9 mouse cellular contexts compared by ENCODE assay signal in the genomic region with DNA sequence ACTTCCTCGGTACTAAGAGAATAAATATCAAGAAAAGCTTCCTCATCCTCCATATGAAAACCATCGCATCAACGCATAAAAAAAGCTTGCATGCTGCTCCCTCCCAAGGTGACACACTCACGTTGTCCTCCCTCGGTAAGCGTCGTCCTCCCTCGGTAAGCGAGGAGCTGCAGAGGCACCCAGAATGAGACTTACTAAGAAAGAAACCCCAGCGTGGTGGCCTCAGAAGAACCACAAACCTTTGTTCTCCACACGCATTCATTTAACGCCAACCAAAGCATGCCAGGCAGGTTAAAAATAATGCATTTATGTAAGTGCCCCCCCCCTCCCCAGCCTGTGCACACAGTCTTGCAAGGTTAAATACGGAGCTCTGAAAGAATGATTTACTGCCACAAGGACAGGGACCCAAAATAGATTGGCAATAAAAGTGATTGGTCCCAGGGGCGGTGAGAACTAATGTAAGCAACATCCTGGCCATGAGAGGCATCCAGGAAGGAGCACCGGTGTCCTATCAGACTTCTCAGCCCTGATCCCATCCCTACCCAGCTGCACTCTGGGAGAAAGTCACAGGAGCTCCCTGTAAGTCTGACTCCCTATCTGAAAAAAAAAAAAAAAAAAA. TPM values are rescaled to one million over a fixed set of nuclear protein-coding genes. Genes with fewer than 3 reads are reported as not detected.
DNase-seq lines count a peak whose midpoint lies in the region; ATAC-seq lines count a peak whose summit lies in the region.
"Had no signal": no experiment of that assay in that cellular context is flagged by ENCODE, and none has a peak within 500 bp of the region (broad histone marks: within the 10 kb centered on the region; RNA-seq: fewer than 3 reads in every experiment).

No protein-coding gene starts in this region.

- H3K4me2 ChIP-seq in hindbrain, embryonic 14.5 days (replicated peaks), result peak overlapping the region; percentile 58
- H3K4me2 ChIP-seq in midbrain, embryonic 16.5 days (ENCODE audit: low read length), result peak overlapping the region; percentile 49

- no peak for ATAC-seq in hindbrain, embryonic 14.5 days (ENCODE audit: low FRiP score)
- ATAC-seq in midbrain, embryonic 16.5 days, result no peak

- H3K27ac ChIP-seq in hindbrain, embryonic 14.5 days, result no peak overlapping the region
- no peak overlapping the region for H3K27ac ChIP-seq in midbrain, embryonic 16.5 days (ENCODE audit: low read length)

- peak; percentile 46 for DNase-seq in gastrocnemius, postnatal 25 days
- DNase-seq in gastrocnemius, postnatal 10 days, result no peak
- DNase-seq in embryo, embryonic 10.5 days (ENCODE audit: low spot score), result peak; percentile 47
- DNase-seq in hindbrain, embryonic 14.5 days (ENCODE audit: low spot score), result no peak
- DNase-seq in testis, postnatal 10 days (ENCODE audit: low spot score), result no peak
- DNase-seq in urinary bladder, adult 2 months (ENCODE audit: low spot score), result no peak
- DNase-seq in right cerebral cortex, postnatal 4 days, result no peak

- H3K4me3 ChIP-seq in hindbrain, embryonic 14.5 days (replicated peaks; ENCODE audit: low read length), result peak overlapping the region; percentile 6
- H3K4me3 ChIP-seq in midbrain, embryonic 16.5 days (ENCODE audit: low read depth, low read length), result peak overlapping the region; percentile 25

- H3K4me1 ChIP-seq in hindbrain, embryonic 14.5 days (replicated peaks; ENCODE audit: control insufficient read depth, insufficient read depth, low read length), result peaks cover 54% of the 10 kb centered on the region
- H3K4me1 ChIP-seq in midbrain, embryonic 16.5 days (ENCODE audit: control insufficient read depth, insufficient read depth, low read length), result peaks cover 47% of the 10 kb centered on the region

- WGBS in hindbrain, embryonic 14.5 days, result 7% methylated on average over 15 of the region's 15 CpGs
- 8% methylated on average over 15 of the region's 15 CpGs for WGBS in midbrain, embryonic 16.5 days

- H3K27me3 ChIP-seq in hindbrain, embryonic 14.5 days (ENCODE audit: control insufficient read depth, insufficient read depth, low read length), result no peaks in the 10 kb centered on the region
- H3K27me3 ChIP-seq in midbrain, embryonic 16.5 days (ENCODE audit: control insufficient read depth, insufficient read depth, low read depth, low read length), result no peaks in the 10 kb centered on the region

- H3K36me3 ChIP-seq in hindbrain, embryonic 14.5 days (replicated peaks; ENCODE audit: control insufficient read depth, insufficient read depth), result no peaks in the 10 kb centered on the region
- H3K36me3 ChIP-seq in midbrain, embryonic 16.5 days (ENCODE audit: control insufficient read depth, insufficient read depth, low read length), result no peaks in the 10 kb centered on the region
- H3K36me3 ChIP-seq: G1E had no signal

- peak overlapping the region; percentile 37 for H3K9ac ChIP-seq in hindbrain, embryonic 14.5 days
- peak overlapping the region; percentile 57 for H3K9ac ChIP-seq in midbrain, embryonic 16.5 days (ENCODE audit: low read depth, low read length)

- no peaks in the 10 kb centered on the region for H3K9me3 ChIP-seq in hindbrain, embryonic 14.5 days (ENCODE audit: control insufficient read depth, low read length)
- no peaks in the 10 kb centered on the region for H3K9me3 ChIP-seq in midbrain, embryonic 16.5 days (replicated peaks; ENCODE audit: control insufficient read depth, low read length, poor library complexity, severe bottlenecking)

RNA-seq across cellular contexts. Expression of gene Trio, which starts 3.9 kb away (rescaled TPM):
- 10 to 100 TPM; 31.0 to 36.4 TPM for total RNA-seq in gastrocnemius, postnatal 25 days (2021)
- 10 to 100 TPM; 56.2 to 79.7 TPM for total RNA-seq in gastrocnemius, postnatal 10 days (2021)
- 53.9 and 59.2 TPM in 2 replicates for polyA plus RNA-seq in hindbrain, embryonic 14.5 days (2014; fragmentation: Nextera tagmentation; extraction: Ambion mirVana)
- 37.5 and 45.9 TPM in 2 replicates for polyA plus RNA-seq in midbrain, embryonic 16.5 days (2015; fragmentation: Nextera tagmentation; extraction: Ambion mirVana)
- 71.0 and 82.0 TPM in 2 replicates for polyA plus RNA-seq in urinary bladder, adult 2 months (2012; rRNA removed)
- polyA plus RNA-seq: G1E had no signal

Comparison
In these comparisons a context has a peak if more than half of its experiments do, and no peak if none do; other contexts are left out.
1. DNase-seq: peak in gastrocnemius, postnatal 25 days (single experiment) and embryo, embryonic 10.5 days (single experiment); none in gastrocnemius, postnatal 10 days (single experiment), hindbrain, embryonic 14.5 days (single experiment), testis, postnatal 10 days (single experiment), urinary bladder, adult 2 months (single experiment) and right cerebral cortex, postnatal 4 days (single experiment).